Mouse (Mus musculus) brain, embryonic 18.5 days (tissue): ENCODE measurements around the gene Cntnap2.

Experiments
- DNase-seq: peaks from one replicate; pipeline ENCODE4 v3.0.0-alpha.2; 2012; ENCODE audit warnings: low read depth, low spot score

Gene Cntnap2

GRCm38 (mm10) chr6:45327952-45328485 lies 268.9 kb downstream of the Cntnap2 start:
- DNase-seq = no peak

DNA sequence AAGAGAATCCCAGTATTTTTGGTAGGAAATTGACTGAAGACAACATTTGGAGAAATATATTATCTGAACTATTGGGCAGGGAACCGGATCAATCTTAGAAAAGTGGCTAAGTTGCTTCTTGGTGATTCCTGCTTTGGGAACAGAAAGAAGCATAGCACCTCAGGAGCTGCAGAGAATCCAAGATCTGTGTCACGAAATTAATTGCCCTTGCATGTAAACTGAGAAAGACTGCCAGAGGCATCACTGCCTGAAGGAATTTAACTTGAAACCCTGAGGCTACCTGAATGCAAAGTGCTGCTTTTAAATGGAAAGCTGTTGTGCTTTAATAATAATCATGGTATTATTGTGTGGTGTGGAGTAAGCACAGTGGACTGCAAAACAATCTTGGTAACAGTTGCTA lies 286.2 kb downstream of the Cntnap2 start:
- DNase-seq = no peak

DNA sequence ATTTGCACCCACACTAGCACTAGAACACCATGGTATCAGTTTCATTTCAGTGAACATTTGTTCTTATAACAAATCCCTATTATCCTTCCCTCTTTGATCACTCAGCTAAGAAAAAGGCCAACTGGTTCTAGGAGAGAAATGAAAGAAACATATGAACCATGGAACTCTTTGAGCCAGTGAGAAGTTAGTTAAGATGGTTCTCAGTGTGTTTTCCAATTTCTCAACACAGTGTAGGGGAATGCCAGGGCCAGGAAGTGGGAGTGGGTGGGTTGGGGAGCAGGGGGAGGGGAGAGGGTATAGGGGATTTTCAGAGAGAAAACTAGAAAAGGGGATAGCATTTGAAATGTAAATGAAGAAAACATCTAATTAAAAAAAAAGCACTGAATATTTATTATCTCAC lies 286.8 kb downstream of the Cntnap2 start:
- DNase-seq = no peak

GRCm38 (mm10) chr6:45366442-45366841 lies 307.3 kb downstream of the Cntnap2 start:
- DNase-seq = no peak

- DNase-seq = no peak
Measured at GRCm38 (mm10) chr6:45381126-45381525, 322.0 kb downstream of the Cntnap2 start.

GRCm38 (mm10) chr6:45389034-45389433 lies 329.9 kb downstream of the Cntnap2 start:
- no peak for DNase-seq

DNA sequence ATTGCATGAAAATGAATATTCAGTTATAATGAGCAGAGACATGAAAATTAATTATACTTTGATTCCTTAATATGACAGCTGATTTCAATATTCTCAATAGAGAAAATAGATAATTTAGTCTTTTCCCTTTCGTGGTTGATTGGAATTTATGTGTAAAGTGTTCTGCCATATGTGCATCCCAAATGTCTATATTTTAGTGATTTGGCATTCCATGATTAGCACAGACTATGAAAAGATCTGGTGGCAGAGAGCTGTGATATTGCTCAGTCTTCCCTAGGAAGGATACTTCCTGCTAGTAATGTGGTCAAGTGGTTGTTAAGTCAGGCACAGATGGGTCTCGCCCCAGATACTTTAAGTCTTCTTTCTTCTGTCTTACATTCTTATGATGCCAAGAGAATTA lies 354.5 kb downstream of the Cntnap2 start:
- peak; percentile 12 for DNase-seq

- DNase-seq = peak; percentile 28
Measured at GRCm38 (mm10) chr6:45455424-45455823, 396.3 kb downstream of the Cntnap2 start.

DNA sequence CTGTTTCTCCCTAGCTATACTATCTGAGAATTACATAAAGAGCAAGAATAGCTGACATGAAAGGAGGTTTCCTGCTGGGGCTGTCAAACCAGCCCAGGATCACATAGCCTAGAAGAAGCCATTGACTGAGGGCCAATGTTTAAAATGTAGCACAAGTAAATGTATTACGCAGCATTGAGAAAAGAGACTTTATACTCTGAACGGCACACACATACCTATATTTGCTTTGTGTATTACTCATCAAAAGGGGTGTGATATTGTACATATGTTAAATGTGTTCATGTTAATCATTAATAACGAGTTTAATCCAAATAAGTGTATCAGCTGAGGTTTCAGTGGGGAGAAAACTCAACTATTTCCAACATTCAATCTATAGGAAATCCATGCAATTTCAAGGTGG lies 459.1 kb downstream of the Cntnap2 start:
- DNase-seq = no peak

- no peak for DNase-seq
Measured at GRCm38 (mm10) chr6:45536999-45537398, 477.8 kb downstream of the Cntnap2 start.

DNA sequence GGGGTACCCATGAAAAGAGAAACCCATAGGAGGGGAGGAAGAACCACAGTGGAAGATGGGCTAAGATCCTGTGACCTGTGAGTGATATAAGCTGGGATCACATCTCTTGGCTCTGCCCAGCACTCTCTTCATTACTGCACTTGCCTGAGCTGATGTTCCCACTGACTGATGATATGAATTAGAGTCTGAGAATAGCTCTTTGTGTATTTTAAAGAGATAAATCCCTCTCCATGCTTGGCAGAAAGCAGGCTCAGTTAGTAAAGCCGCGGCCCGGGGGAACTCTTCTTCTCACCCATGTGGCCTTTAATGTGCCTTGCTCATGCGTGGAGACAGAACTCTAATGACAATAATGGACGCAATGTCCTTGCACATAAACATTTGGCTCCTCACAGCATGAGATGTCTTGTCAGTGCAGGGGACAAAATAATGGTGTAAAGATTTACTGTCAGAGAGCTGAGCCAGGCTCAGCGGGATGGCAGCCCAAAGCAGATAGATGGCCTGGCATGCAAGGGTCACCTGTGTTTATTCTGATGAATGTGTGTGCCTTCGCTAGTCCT lies 485.2 kb downstream of the Cntnap2 start:
- no peak for DNase-seq

GRCm38 (mm10) chr6:45559724-45560123 lies 500.6 kb downstream of the Cntnap2 start:
- DNase-seq = no peak

DNA sequence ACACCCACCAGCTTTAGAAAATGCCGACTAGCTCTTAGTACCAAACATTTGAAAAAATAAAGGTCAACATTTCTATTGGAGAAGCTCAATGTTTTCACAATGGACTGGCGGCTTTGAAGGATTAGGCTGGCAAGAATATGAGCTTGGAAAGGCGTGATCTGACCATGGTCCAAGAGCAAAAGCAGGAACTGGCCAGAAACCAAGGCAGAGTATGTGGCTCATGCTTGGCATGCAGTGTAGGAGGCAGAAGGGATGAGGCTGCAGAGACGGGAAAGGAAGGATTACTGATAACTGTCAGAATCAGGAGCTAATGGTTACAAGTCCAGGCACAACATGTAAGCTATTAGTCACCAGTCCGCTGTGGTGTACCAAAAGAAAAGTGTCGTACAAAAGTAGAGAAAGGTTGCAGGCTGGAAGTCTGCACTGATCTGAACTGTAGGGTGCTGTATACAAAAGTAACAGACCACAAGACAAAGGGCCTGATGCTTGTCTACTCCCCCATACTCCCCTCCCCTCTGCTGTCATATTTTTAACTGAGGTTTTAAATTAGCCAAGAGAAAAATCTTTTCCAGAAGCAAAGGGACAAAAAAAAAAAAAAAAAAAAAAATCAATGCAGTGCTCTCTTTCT lies 525.4 kb downstream of the Cntnap2 start:
- DNase-seq = peak; percentile 16

DNA sequence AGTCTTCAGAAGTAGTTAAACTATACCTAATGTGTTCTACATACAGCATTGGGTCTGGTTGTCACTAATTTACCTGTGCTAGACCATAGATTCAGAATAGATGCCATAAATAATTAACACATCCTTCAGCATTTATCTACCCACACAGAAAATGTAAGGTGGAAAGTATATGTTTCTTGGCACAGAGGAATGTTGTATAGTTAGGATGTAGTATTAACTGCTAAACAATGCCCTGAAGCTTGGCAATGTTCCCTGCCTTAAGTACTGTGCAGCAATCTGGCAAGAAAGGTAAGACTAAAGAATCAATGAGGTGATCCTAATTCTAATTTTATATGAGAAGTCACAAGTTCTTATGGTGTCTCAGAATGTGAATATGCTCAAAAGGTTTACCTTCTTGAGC lies 529.9 kb downstream of the Cntnap2 start:
- DNase-seq = no peak

- no peak for DNase-seq
Measured at GRCm38 (mm10) chr6:45647017-45647416, 587.9 kb downstream of the Cntnap2 start.

GRCm38 (mm10) chr6:45648419-45648818 lies 589.3 kb downstream of the Cntnap2 start:
- DNase-seq = peak; percentile 30

DNA sequence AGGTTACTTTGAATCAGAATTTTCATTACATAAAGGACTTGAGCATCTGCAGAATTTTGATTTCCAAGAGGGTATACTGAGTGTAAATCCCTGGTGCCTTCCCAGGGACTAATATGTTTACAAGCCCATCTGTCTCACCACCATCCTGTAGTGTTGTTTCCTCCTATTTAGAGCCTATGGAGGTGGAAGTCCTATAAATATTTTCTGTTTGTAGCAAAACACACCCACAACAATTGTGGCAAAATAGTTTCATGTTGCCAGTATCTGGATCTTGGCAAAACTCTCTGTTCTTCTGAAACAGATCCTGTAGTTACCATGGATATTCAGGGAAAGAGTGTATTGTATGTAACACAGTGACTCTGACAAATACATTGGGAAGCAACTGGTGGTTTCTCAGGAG lies 641.1 kb downstream of the Cntnap2 start:
- no peak for DNase-seq

DNA sequence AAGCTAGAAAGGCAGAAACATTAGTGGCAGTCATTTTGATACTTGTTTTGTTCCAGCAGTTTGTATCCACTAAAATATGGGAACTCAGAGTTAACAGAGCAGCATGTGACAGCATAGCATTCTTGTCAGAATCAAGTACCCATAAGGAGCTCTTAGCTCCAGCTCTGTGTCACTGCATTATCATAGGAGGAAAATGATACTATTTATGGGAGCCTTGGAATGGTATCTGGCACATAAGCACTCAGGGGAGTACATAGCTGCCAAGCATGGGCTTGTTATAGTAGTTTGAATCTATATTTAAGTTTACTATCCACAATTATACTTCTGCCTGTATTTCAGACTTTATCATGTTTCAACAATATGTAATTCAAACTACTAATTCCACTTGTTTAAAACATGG lies 732.5 kb downstream of the Cntnap2 start:
- no peak for DNase-seq

DNA sequence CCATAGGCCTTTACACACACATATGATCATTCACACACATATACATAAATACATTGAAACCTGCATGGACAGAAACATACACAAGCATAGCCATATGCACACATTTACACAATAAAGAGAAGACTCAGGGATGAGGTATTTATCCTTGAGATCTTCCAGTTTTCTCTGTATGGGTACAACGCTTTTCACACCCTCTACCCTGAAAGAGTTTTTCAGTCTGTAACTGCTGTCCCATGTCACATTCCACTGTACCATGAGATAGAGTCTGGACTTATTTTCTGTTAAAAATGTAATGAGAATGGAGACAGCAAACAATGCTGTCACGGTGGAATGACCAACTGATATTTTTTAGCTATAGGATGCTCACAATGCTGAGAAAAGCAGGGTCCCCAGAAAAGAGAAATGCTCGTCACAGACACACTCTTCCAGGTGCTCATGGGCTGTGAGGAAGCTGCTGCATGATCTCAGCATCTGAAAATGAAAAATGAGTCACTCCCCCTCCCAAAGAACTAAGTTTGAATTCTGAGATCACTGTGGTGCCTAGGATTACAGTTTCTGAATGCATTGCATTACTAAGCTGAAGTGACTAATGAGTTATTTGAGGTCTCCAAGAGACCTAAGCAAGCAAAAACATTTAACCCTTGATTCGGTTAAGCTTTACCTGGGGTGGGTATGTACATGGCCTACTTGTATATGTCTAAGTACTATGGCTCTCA lies 782.6 kb downstream of the Cntnap2 start:
- DNase-seq = no peak

DNA sequence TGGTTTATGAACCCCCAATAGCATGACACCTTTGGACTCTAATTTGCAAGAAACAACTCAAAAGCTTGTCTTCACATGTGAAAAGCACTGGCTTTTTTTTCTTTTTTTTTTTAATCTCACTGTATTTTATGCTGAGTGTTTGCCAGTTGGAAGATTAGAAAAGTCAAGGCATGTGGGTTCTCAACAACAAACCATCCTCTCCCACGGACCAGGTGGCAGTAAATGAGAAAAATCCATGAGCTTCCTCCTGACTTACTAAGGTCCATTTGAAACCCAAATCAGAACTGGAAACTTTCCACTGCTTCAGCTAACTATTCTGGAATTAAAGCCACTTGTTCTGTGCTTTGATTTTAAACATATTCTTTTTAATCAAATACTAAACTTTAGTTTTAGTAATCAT lies 784.6 kb downstream of the Cntnap2 start:
- no peak for DNase-seq

- DNase-seq = no peak
Measured at GRCm38 (mm10) chr6:45871409-45871992, 812.3 kb downstream of the Cntnap2 start.

DNA sequence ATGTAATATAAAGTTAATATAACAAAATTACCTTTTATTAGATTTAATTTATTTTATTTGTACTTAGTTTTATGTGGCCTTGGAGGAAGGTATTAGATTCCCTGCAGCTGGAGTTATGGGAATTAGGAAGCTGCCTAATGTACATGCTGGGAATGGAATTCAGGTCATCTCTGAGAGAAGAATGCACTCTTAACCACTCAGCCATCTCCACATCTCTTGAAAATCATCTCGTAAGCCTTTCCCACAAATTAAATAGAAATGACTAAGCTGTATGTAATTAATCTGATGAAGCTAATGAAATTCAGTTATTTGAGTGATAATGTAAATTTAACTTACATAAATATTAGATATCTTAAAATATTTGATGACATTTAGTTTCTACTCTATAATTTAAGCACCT lies 826.3 kb downstream of the Cntnap2 start:
- DNase-seq = no peak

- no peak for DNase-seq
Measured at GRCm38 (mm10) chr6:45887901-45888300, 828.7 kb downstream of the Cntnap2 start.
